Mouse (Mus musculus) left cerebral cortex, adult 2 months (tissue): ENCODE data around the gene Kifc1. TPM values are rescaled to one million over a fixed set of nuclear protein-coding genes. Genes with fewer than 3 reads are reported as not detected.

Experiments
- DNase-seq, 2 experiments: peaks; one replicate each; pipeline ENCODE4 v3.0.0; 2021 to 2022; ENCODE audit warnings: low spot score in 2 of 2, mixed read lengths in 1 of 2; ENCODE audit errors: extremely low spot score in 1 of 2
- H3K27ac ChIP-seq: fragments of 200-600 bp; 2 replicates; pipeline ENCODE4 v1.8.1; 2022
- H3K4me3 ChIP-seq: fragments of 200-600 bp; 2 replicates; pipeline ENCODE4 v1.8.1; 2022
- CTCF ChIP-seq: fragments of 200-600 bp; IDR thresholded peaks from 2 replicates; pipeline ENCODE4 v1.8.1; 2022; ENCODE audit warnings: antibody characterized with exemption, mild to moderate bottlenecking, moderate library complexity
- intact Hi-C: fragments of 180-260 bp; cut with DNase I; formaldehyde crosslinking; loops from one replicate; pipeline ENCODE4 v1.15.1; 2025
- microRNA-seq, 2 experiments: library from miRNA; unstranded; fragments of <30 nt; microRNA quantifications; one replicate each; pipeline ENCODE4 v1.2.0; 2021
- total RNA-seq, 2 experiments: library from RNA; stranded (reverse); gene quantifications; 2 replicates each; pipeline ENCODE4 v1.2.3; 2021

The Kifc1 gene
- total RNA-seq, 2 experiments from 2014 or later = 2.2 to 3.1 TPM

DNA sequence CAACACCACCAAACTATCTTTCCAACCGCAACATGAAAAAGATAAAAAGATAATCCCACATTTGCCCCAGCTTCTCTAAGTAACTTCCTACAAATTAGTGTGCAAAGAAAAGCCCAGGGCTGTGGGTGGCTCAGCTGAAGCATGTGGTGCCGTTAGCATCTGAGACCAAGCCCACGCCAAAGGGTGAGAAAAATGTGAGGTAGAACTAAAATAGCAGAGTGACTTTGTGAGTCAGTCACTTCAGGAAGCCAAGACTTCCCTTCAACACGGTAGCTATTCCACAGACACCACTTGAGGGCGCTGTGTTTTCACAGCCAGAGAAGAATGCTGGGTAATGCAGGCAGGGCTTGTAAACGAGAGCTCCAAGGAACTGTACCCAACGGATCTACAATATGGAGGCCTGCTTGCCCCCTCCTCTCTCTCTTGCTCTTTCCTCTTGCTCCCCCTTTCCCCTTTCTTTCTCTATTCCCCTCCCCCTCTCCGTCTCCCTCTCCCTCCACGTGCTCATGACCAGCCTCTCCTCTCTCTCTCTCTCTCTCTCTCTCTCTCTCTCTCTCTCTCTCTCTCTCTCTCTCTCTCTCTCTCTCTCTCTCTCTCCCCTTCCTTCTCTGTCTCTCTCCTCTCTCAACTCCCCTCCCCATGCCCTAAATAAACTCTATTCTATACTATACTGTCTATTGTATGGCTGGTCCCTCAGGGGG is 25.0 kb downstream of the Kifc1 start:
- peak; percentile 78 for TF ChIP-seq CTCF
- Histone ChIP-seq H3K4me3 (no peak overlapping the region), H3K27ac (no peak overlapping the region)
- intact Hi-C loops = no loop called here
- DNase-seq = peak; percentile 78 to 79

DNA sequence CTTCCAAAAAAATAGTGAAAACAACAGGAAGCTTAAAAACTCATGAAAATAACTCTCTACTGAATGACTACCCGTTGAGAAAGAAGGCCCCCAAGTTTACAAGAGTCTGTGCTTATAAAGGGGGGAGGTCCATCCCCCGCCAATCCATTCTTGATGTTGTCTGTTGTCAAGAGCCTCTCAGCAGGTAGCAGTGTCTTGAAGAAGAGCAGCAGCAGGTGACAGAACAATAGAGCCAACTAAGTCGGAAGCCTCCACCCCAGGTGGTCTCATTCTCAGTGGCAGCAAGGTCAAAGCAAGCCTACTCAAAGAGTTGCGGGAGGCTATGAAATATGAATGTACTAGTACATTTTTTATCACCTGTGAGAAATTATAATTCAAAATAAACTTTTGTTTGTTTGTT is 32.6 kb downstream of the Kifc1 start:
- TF ChIP-seq CTCF = no peak
- intact Hi-C loops = no loop called here
- H3K4me3 ChIP-seq = no peak overlapping the region
- DNase-seq = no peak
- H3K27ac ChIP-seq = no peak overlapping the region

DNA sequence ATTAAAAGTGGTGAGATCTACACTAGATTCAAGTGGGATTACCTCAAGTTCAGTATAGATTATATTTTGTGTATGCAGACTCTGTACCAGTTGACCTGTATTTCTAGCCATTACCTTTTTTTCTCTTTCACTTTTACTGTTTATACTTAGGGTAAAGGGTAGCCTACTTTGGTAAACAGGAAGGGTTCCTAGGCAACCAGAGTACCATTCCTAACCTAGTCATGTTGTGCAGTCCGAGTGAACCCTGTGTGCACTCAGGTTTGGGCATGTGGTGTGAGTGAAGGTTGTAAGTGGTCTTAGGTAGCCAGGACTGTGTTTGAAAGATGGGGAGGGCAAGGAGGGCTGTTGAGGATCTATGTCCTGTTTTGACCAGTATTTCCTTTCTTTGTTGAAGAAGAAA is 39.1 kb downstream of the Kifc1 start:
- H3K27ac ChIP-seq = no peak overlapping the region
- H3K4me3 ChIP-seq = no peak overlapping the region
- no peak for DNase-seq
- intact Hi-C loops = no loop called here
- TF ChIP-seq CTCF = no peak

DNA sequence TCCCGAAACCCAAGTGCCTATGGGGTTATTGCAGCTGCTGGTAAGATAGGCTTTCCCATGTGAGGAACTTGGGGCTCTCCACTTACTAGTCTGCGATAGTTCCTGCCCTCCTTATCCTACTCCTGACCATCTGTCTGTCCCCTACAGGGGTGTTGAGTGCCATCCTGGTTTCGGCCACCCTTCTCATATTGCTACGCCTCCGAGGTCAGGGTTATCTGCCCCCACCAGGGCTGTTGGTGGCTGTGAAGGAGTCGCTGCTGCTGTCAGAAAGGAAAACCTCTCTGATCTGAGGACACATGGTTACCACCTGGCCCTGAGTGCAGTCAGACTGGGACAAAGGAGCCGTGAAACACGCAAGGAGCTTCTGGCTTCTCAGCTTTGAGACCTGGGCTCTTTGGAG is 42.3 kb downstream of the Kifc1 start:
- H3K4me3 ChIP-seq = no peak overlapping the region
- no peak overlapping the region for H3K27ac ChIP-seq
- intact Hi-C loops = no loop called here
- DNase-seq = no peak
- TF ChIP-seq CTCF = no peak

DNA sequence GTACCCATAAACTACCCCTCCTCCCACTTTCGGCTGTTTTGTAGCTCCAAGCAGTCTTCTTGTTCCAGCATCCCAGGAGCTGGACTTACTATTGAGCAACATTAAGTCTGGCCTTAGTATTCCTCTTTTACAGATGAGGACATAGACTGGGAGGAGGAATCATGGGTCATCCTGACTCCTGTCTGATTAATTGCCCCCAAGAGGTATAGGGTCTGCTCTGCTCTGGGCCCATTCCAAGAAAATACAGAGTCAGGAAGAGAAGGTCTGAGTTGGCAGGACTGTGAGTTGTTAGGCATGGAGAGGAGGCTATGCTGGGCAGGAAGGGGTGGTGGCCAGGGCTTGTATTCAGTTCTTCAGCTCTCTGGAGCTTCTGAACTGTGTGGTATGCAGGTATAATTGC is 46.3 kb downstream of the Kifc1 start:
- no peak for TF ChIP-seq CTCF
- intact Hi-C loops = no loop called here
- peak overlapping the region; percentile 80; the same call in 1 of the 2 replicates for H3K4me3 ChIP-seq
- no peak overlapping the region for H3K27ac ChIP-seq
- DNase-seq = no peak

DNA sequence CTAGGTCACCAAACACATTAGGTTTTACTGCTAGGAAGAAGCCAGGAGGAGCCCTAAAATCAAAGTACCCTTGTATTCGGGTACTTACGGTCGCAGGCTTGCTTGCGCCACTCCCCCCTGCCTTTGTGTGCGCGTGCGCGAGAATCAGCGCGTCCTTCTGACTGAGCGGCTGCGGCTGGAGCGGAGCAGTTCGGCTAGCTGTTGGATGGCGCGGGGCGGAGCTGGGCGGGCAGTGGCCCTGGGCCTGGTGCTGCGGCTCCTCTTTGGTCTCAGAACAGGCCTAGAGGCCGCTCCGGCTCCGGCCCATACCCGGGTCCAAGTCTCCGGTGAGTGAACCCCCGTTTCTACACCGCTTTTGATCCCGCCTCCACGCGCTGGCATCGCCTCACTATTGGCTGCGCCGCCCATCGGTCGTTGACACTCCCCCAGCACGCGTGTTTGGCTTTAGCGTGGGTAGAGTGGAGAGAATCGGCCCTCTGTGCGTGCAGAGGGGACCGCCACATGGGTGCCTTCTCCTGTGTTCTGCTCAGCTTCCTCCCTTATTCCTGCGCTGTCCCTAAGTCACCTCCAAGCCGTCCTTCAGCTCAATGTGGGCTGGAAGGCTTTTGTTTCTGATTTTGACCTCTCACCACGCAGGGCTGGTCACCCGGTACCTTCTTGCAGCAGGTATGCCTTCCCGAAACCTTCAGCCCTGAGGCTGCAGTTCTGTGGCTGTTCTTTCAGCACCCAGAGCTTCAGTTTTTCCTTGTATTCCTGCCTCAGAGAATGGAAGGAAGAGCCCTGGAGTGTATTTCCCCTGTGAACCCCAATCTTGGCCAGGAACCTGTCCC is 47.3 kb downstream of the Kifc1 start, which contains the start of gene Cd320:
TSS of gene Cd320 (plus strand) at position 126 of the 830 bp plus-strand sequence.
- H3K4me3 ChIP-seq = peak within 1 kb of the TSS; percentile 80
- peak; percentile 92 to 93 for DNase-seq
- TF ChIP-seq CTCF = peak; percentile 11; the same call in 1 of the 2 replicates
- intact Hi-C loops = no loop called here
- H3K27ac ChIP-seq = peak within 1 kb of the TSS; percentile 89

DNA sequence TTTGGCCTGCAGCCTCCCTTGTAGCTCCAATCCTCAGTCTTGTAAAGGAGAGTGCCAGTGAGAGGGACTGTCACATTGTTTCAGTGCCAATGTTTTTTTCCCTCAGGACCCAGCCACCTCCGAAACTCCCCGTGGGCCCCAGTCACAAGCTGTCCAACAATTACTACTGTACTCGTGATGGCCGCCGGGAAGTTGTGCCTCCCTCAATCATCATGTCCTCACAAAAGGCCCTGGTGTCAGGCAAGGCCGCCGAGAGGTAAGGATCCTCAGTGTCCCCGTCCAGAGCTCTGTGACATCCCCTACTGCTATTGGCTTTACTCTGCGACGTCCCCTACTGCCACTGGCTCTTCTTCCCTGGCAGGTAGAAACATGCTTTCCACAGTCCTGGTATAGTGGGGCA is 60.9 kb downstream of the Kifc1 start:
- no peak for DNase-seq
- Histone ChIP-seq H3K27ac (peak overlapping the region; percentile 58; the same call in 1 of the 2 replicates), H3K4me3 (no peak overlapping the region)
- no peak for TF ChIP-seq CTCF
- intact Hi-C loops = no loop called here

DNA sequence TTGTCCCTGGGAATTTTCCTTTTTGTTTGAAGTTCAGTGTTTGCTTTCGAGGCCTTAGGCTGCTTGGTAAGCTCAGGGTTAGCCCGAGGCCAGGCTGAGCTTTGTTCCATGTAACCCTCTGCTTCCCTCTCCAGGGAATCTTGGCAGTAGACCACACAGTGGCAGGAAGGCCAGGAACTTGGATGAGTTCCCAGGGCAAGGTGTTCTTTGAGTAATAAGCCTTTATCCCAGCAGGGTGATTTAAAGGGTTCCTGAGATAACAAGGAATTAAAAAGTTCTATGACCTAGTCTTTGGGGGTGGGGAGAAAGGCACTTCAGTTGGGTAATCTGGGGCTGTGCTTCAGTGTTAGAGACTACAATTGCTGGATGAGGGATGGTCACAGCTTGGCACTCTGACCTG is 61.6 kb downstream of the Kifc1 start:
- no peak for DNase-seq
- TF ChIP-seq CTCF = no peak
- Histone ChIP-seq H3K27ac (peak overlapping the region; percentile 4; the same call in 1 of the 2 replicates), H3K4me3 (no peak overlapping the region)
- intact Hi-C loops = no loop called here

DNA sequence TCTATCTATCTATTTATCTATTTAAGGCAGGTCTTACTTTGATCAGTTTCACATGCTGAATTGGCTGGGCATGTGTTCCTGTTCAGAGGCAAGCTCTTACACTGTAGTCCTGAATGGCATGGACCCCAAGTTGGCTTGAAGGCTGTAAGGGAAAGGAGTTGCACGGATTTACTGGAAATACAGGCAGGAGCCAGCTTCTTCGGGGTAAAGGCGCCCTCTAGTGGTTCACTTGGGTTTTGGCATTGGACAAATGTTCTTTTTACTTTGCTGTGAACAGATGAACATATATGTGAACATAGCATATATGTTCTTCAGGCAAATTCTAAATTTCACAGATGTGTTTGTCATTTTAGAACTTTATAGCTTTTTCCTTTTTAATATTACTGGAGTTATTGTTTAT is 63.6 kb downstream of the Kifc1 start:
- DNase-seq = peak; percentile 49 to 64
- intact Hi-C loops = no loop called here

More for the DNA sequence above, 63.6 kb downstream of the Kifc1 start:
- peak; percentile 92 for TF ChIP-seq CTCF
- Histone ChIP-seq H3K4me3 (no peak overlapping the region), H3K27ac (no peak overlapping the region)

Small RNA genes lying within 50 kb of the gene (microRNA-seq; reads per million reads assigned to microRNA genes)
- 0 reads per million in 2 experiments for gene Gm27740

Other genes starting within 250 kb of the Kifc1 start
- 100 to 1,000 TPM; 137 to 162 TPM for gene Hnrnpm, start 203.8 kb downstream of the Kifc1 start, total RNA-seq
- 10 to 100 TPM; 93.2 to 94.9 TPM for gene March2, start 172.0 kb downstream of the Kifc1 start, total RNA-seq
- gene Rab11b, start 130.1 kb downstream of the Kifc1 start, total RNA-seq = 100 to 1,000 TPM; 345 to 358 TPM
- gene Angptl4, start 108.8 kb downstream of the Kifc1 start, total RNA-seq = 1 to 10 TPM; 3.4 to 4.3 TPM
- gene Kank3, start 80.1 kb downstream of the Kifc1 start, total RNA-seq = 10 to 100 TPM; 32.3 to 38.7 TPM
- gene Rps28, start 66.1 kb downstream of the Kifc1 start, total RNA-seq = 100 to 1,000 TPM; 600 to 661 TPM
- 100 to 1,000 TPM; 190 to 211 TPM for gene Ndufa7, start 66.1 kb downstream of the Kifc1 start, total RNA-seq
- gene Cd320, start 47.6 kb downstream of the Kifc1 start, total RNA-seq = 10 to 100 TPM; 19.8 to 26.8 TPM
- gene Gm7029, start 16.8 kb downstream of the Kifc1 start, total RNA-seq = not detected
- not detected for gene Platr17, start 14.5 kb upstream of the Kifc1 start, total RNA-seq
- gene Daxx, start 18.8 kb upstream of the Kifc1 start, total RNA-seq = 10 to 100 TPM; 25.5 to 27.7 TPM
- 10 to 100 TPM; 41.3 to 44.2 TPM for gene Tapbp, start 25.2 kb upstream of the Kifc1 start, total RNA-seq
- gene Zbtb22, start 25.2 kb upstream of the Kifc1 start, total RNA-seq = 10 to 100 TPM; 35.8 to 36.0 TPM
- gene Rgl2, start 38.9 kb upstream of the Kifc1 start, total RNA-seq = 10 to 100 TPM; 63.4 to 74.3 TPM
- 10 to 100 TPM; 93.0 to 97.6 TPM for gene Pfdn6, start 49.7 kb upstream of the Kifc1 start, total RNA-seq
- gene Wdr46, start 50.0 kb upstream of the Kifc1 start, total RNA-seq = 10 to 100 TPM; 14.7 to 18.4 TPM
- gene B3galt4, start 60.8 kb upstream of the Kifc1 start, total RNA-seq = 1 to 10 TPM; 6.3 to 6.5 TPM
- 10 to 100 TPM; 74.6 to 82.7 TPM for gene Vps52, start 65.2 kb upstream of the Kifc1 start, total RNA-seq
- gene Rps18, start 65.3 kb upstream of the Kifc1 start, total RNA-seq = 100 to 1,000 TPM; 311 to 327 TPM
- gene H2-K1, start 109.7 kb upstream of the Kifc1 start, total RNA-seq = 10 to 100 TPM; 19.7 to 23.5 TPM
- gene Ring1, start 134.0 kb upstream of the Kifc1 start, total RNA-seq = 10 to 100 TPM; 34.8 to 44.9 TPM
- 10 to 100 TPM; 34.4 to 41.2 TPM for gene H2-Ke6, start 137.4 kb upstream of the Kifc1 start, total RNA-seq
- gene Slc39a7, start 141.0 kb upstream of the Kifc1 start, total RNA-seq = 100 to 1,000 TPM in 1 of 2 experiments, 10 to 100 TPM in 1; 98.6 to 104 TPM
- 10 to 100 TPM; 84.7 to 86.2 TPM for gene Rxrb, start 141.2 kb upstream of the Kifc1 start, total RNA-seq
- 10 to 100 TPM; 11.3 to 15.2 TPM for gene Col11a2, start 148.8 kb upstream of the Kifc1 start, total RNA-seq
- gene H2-Oa, start 201.7 kb upstream of the Kifc1 start, total RNA-seq = under 1 TPM in 1 of 2 experiments, not detected in 1; 0.47 TPM
- 10 to 100 TPM; 23.3 to 28.2 TPM for gene H2-DMa, start 228.9 kb upstream of the Kifc1 start, total RNA-seq
- 100 to 1,000 TPM; 177 to 179 TPM for gene Brd2, start 232.0 kb upstream of the Kifc1 start, total RNA-seq